ENCODE assay signal across 8 mouse cellular contexts in genomic region chr9:121240242-121240641, GRCm38 (mm10). TPM values are rescaled to one million over a fixed set of nuclear protein-coding genes. Genes with fewer than 3 reads are reported as not detected.
DNase-seq lines count a peak whose midpoint lies in the region; ATAC-seq lines count a peak whose summit lies in the region.
"Not testable (repeated sequence)": the region's sequence is repeated elsewhere in the genome, so short reads cannot be mapped to it uniquely, and the experiment has no call there.

No protein-coding gene starts in this region.

- H3K9ac ChIP-seq in midbrain, embryonic 11.5 days (ENCODE audit: low read length), result not testable (repeated sequence)

- peak; percentile 54 for ATAC-seq in CD4-positive, CD25-positive, alpha-beta regulatory T cell, adult 4 months
- ATAC-seq in midbrain, embryonic 11.5 days (ENCODE audit: low FRiP score), result not testable (repeated sequence)

- H3K9me3 ChIP-seq in midbrain, embryonic 11.5 days (ENCODE audit: control insufficient read depth, low read length), result not testable (repeated sequence)

- not testable (repeated sequence) for H3K4me3 ChIP-seq in midbrain, embryonic 11.5 days (ENCODE audit: low read depth, low read length)

- intact Hi-C loops in left cerebral cortex, postnatal 4 days (cut with DNase I), result loop anchor here (5.0 kb wide), 1 partner anchor 653 kb away; no protein-coding TSS in a partner anchor

- not testable (repeated sequence) for H3K36me3 ChIP-seq in midbrain, embryonic 11.5 days (ENCODE audit: control insufficient read depth, insufficient read depth, low read length); splenic B cell, adult 2 months (ENCODE audit: control insufficient read depth, insufficient read depth, low read length, poor library complexity, severe bottlenecking)

- H3K27ac ChIP-seq in midbrain, embryonic 11.5 days (ENCODE audit: low read depth, low read length), result not testable (repeated sequence)

- not testable (repeated sequence) for H3K4me2 ChIP-seq in midbrain, embryonic 11.5 days

- DNase-seq in adrenal gland, postnatal 10 days, result peak; percentile 53
- DNase-seq in cerebellum, postnatal 36 days, result peak; percentile 28 to 56
- peak; percentile 57 for DNase-seq in gastrocnemius, adult 18-20 months (ENCODE audit: low spot score)
- peak; percentile 16 for DNase-seq in kidney, adult 18-20 months
- DNase-seq in left cerebral cortex, postnatal 4 days, result peak; percentile 30
- peak; percentile 94 for DNase-seq in midbrain, embryonic 11.5 days (ENCODE audit: low spot score, missing footprints)
- peak; percentile 69 for DNase-seq in splenic B cell, adult 2 months (ENCODE audit: low read depth, low spot score)

- WGBS in midbrain, embryonic 11.5 days, result 30% methylated on average over 4 of the region's 5 CpGs

- H3K27me3 ChIP-seq in midbrain, embryonic 11.5 days (ENCODE audit: control insufficient read depth, insufficient read depth, low read length); splenic B cell, adult 2 months (ENCODE audit: control insufficient read depth, insufficient read depth, low read length, poor library complexity, severe bottlenecking): not testable (repeated sequence)

- not testable (repeated sequence) for H3K4me1 ChIP-seq in midbrain, embryonic 11.5 days (ENCODE audit: control insufficient read depth, insufficient read depth, low read length)

RNA-seq across cellular contexts. Expression of gene Ulk4, which starts 36.8 kb away (rescaled TPM):
- 1 to 10 TPM; 1.5 to 6.2 TPM for polyA plus RNA-seq in CD4-positive, CD25-positive, alpha-beta regulatory T cell, adult 4 months (2017; shearing (Covaris generic))
- total RNA-seq in adrenal gland, postnatal 10 days (2021), result 1 to 10 TPM; 1.6 to 3.5 TPM
- under 1 TPM; 0.07 TPM for total RNA-seq in gastrocnemius, adult 18-20 months (2021)
- 1 to 10 TPM; 7.9 to 8.0 TPM for total RNA-seq in left cerebral cortex, postnatal 4 days (2021)
- polyA plus RNA-seq in midbrain, embryonic 11.5 days (2014; fragmentation: Nextera tagmentation; extraction: Ambion mirVana), result 210 and 216 TPM in 2 replicates

RNA-seq across cellular contexts. Expression of gene Trak1, which starts 57.1 kb away (rescaled TPM):
- polyA plus RNA-seq in CD4-positive, CD25-positive, alpha-beta regulatory T cell, adult 4 months (2017; shearing (Covaris generic)), result 10 to 100 TPM in 1 of 2 experiments, 1 to 10 TPM in 1; 8.9 to 10.7 TPM
- total RNA-seq in adrenal gland, postnatal 10 days (2021), result 100 to 1,000 TPM in 1 of 2 experiments, 10 to 100 TPM in 1; 84.0 to 117 TPM
- total RNA-seq in gastrocnemius, adult 18-20 months (2021), result 100 to 1,000 TPM; 172 to 191 TPM
- 100 to 1,000 TPM; 208 to 215 TPM for total RNA-seq in left cerebral cortex, postnatal 4 days (2021)
- 19.2 and 20.5 TPM in 2 replicates for polyA plus RNA-seq in midbrain, embryonic 11.5 days (2014; fragmentation: Nextera tagmentation; extraction: Ambion mirVana)

Comparison
In these comparisons a context has a peak if more than half of its experiments do, and no peak if none do; other contexts are left out.
1. DNase-seq: peak in every context shown above with its lines; median percentile 94 in midbrain, embryonic 11.5 days; 69 in splenic B cell, adult 2 months; 57 in gastrocnemius, adult 18-20 months; 53 in adrenal gland, postnatal 10 days; 42 in cerebellum, postnatal 36 days; 30 in left cerebral cortex, postnatal 4 days; 16 in kidney, adult 18-20 months.